Mouse (Mus musculus): ENCODE results near the gene Ip6k3. TPM values are rescaled to one million over a fixed set of nuclear protein-coding genes. Genes with fewer than 3 reads are reported as not detected.

Ip6k3 gene
- total and polyA plus RNA-seq, 2 experiments from 2014 or later, result 0.06 TPM; not detected in 1

- no peak overlapping the region for H3K27ac ChIP-seq (ENCODE audit: low read depth, low read length)
- no peaks in the 10 kb centered on the region for H3K4me1 ChIP-seq (ENCODE audit: insufficient read depth)
- H3K4me3 ChIP-seq (ENCODE audit: low read depth, low read length), result no peak overlapping the region
- H3K9ac ChIP-seq, result no peak overlapping the region
- H3K4me2 ChIP-seq (ENCODE audit: low read depth), result no peak overlapping the region
- H3K27me3 ChIP-seq (ENCODE audit: insufficient read depth, low read length), result no peaks in the 10 kb centered on the region
- whole genome bisulfite sequencing, result 65% methylated on average over 8 of the region's 8 CpGs
- DNase-seq, result peak; percentile 74
- H3K9me3 ChIP-seq (ENCODE audit: low read length), result no peaks in the 10 kb centered on the region
- TF ChIP-seq CTCF (IDR thresholded peaks at IDR 0.05; ENCODE audit: low read depth), result peak; percentile 83
- ATAC-seq, result no peak; the same call in 1 of the 2 replicates
- H3K36me3 ChIP-seq (ENCODE audit: insufficient read depth), result no peaks in the 10 kb centered on the region
Observed at GRCm38 (mm10) chr17:27165054-27165773, 2.4 kb downstream of the Ip6k3 start.

GRCm38 (mm10) chr17:27160905-27161304, 6.7 kb downstream of the Ip6k3 start:
- H3K4me3 ChIP-seq (ENCODE audit: low read depth, low read length), result no peak overlapping the region
- no peaks in the 10 kb centered on the region for H3K4me1 ChIP-seq (ENCODE audit: insufficient read depth)
- DNase-seq (no peak), ATAC-seq (no peak)
- H3K36me3 ChIP-seq (ENCODE audit: insufficient read depth), result no peaks in the 10 kb centered on the region
- no peak overlapping the region for H3K9ac ChIP-seq
- no peaks in the 10 kb centered on the region for H3K27me3 ChIP-seq (ENCODE audit: insufficient read depth, low read length)
- no peaks in the 10 kb centered on the region for H3K9me3 ChIP-seq (ENCODE audit: low read length)
- no peak overlapping the region for H3K4me2 ChIP-seq (ENCODE audit: low read depth)
- WGBS, result 77% methylated on average over 4 of the region's 4 CpGs
- H3K27ac ChIP-seq (ENCODE audit: low read depth, low read length), result no peak overlapping the region
- no peak for TF ChIP-seq CTCF (IDR thresholded peaks at IDR 0.05; ENCODE audit: low read depth)

GRCm38 (mm10) chr17:27159169-27159568, 8.4 kb downstream of the Ip6k3 start:
- Histone ChIP-seq H3K27ac (ENCODE audit: low read depth, low read length) (no peak overlapping the region), H3K36me3 (ENCODE audit: insufficient read depth) (no peaks in the 10 kb centered on the region), H3K4me2 (ENCODE audit: low read depth) (no peak overlapping the region), H3K4me1 (ENCODE audit: insufficient read depth) (no peaks in the 10 kb centered on the region), H3K4me3 (ENCODE audit: low read depth, low read length) (no peak overlapping the region), H3K9ac (no peak overlapping the region), H3K27me3 (ENCODE audit: insufficient read depth, low read length) (no peaks in the 10 kb centered on the region), H3K9me3 (ENCODE audit: low read length) (no peaks in the 10 kb centered on the region)
- ATAC-seq (no peak), DNase-seq (no peak)
- TF ChIP-seq CTCF (IDR thresholded peaks at IDR 0.05; ENCODE audit: low read depth), result no peak
- 77% methylated on average over 7 of the region's 7 CpGs for WGBS

GRCm38 (mm10) chr17:27158439-27158838, 9.2 kb downstream of the Ip6k3 start:
- TF ChIP-seq CTCF (IDR thresholded peaks at IDR 0.05; ENCODE audit: low read depth), result no peak
- Histone ChIP-seq H3K4me2 (ENCODE audit: low read depth) (no peak overlapping the region), H3K36me3 (ENCODE audit: insufficient read depth) (no peaks in the 10 kb centered on the region), H3K9ac (no peak overlapping the region), H3K4me3 (ENCODE audit: low read depth, low read length) (no peak overlapping the region), H3K27ac (ENCODE audit: low read depth, low read length) (no peak overlapping the region), H3K27me3 (ENCODE audit: insufficient read depth, low read length) (no peaks in the 10 kb centered on the region), H3K9me3 (ENCODE audit: low read length) (no peaks in the 10 kb centered on the region), H3K4me1 (ENCODE audit: insufficient read depth) (no peaks in the 10 kb centered on the region)
- no peak for DNase-seq
- ATAC-seq, result no peak
- 84% methylated on average over 6 of the region's 6 CpGs for WGBS

- ATAC-seq (no peak), DNase-seq (no peak)
- Histone ChIP-seq H3K4me2 (ENCODE audit: low read depth) (no peak overlapping the region), H3K36me3 (ENCODE audit: insufficient read depth) (no peaks in the 10 kb centered on the region), H3K4me1 (ENCODE audit: insufficient read depth) (no peaks in the 10 kb centered on the region), H3K4me3 (ENCODE audit: low read depth, low read length) (no peak overlapping the region), H3K9ac (no peak overlapping the region), H3K9me3 (ENCODE audit: low read length) (no peaks in the 10 kb centered on the region), H3K27me3 (ENCODE audit: insufficient read depth, low read length) (no peaks in the 10 kb centered on the region), H3K27ac (ENCODE audit: low read depth, low read length) (no peak overlapping the region)
- TF ChIP-seq CTCF (IDR thresholded peaks at IDR 0.05; ENCODE audit: low read depth), result no peak
- 72% methylated on average over 8 of the region's 8 CpGs for WGBS
Observed at GRCm38 (mm10) chr17:27155752-27156151, 11.8 kb downstream of the Ip6k3 start.

- H3K4me3 ChIP-seq (ENCODE audit: low read depth, low read length), result no peak overlapping the region
- no peak overlapping the region for H3K9ac ChIP-seq
- H3K27ac ChIP-seq (ENCODE audit: low read depth, low read length), result no peak overlapping the region
- DNase-seq (no peak), ATAC-seq (no peak)
- H3K4me1 ChIP-seq (ENCODE audit: insufficient read depth), result no peaks in the 10 kb centered on the region
- H3K9me3 ChIP-seq (ENCODE audit: low read length), result no peaks in the 10 kb centered on the region
- no peaks in the 10 kb centered on the region for H3K36me3 ChIP-seq (ENCODE audit: insufficient read depth)
- no peaks in the 10 kb centered on the region for H3K27me3 ChIP-seq (ENCODE audit: insufficient read depth, low read length)
- no peak for TF ChIP-seq CTCF (IDR thresholded peaks at IDR 0.05; ENCODE audit: low read depth)
- no peak overlapping the region for H3K4me2 ChIP-seq (ENCODE audit: low read depth)
- 82% methylated on average over 6 of the region's 6 CpGs for WGBS
Observed at GRCm38 (mm10) chr17:27154881-27155280, 12.7 kb downstream of the Ip6k3 start.

GRCm38 (mm10) chr17:27154256-27154655, 13.3 kb downstream of the Ip6k3 start:
- Histone ChIP-seq H3K9ac (no peak overlapping the region), H3K9me3 (ENCODE audit: low read length) (no peaks in the 10 kb centered on the region), H3K4me1 (ENCODE audit: insufficient read depth) (no peaks in the 10 kb centered on the region), H3K4me2 (ENCODE audit: low read depth) (no peak overlapping the region), H3K4me3 (ENCODE audit: low read depth, low read length) (no peak overlapping the region), H3K27ac (ENCODE audit: low read depth, low read length) (no peak overlapping the region), H3K27me3 (ENCODE audit: insufficient read depth, low read length) (no peaks in the 10 kb centered on the region), H3K36me3 (ENCODE audit: insufficient read depth) (no peaks in the 10 kb centered on the region)
- ATAC-seq (peak; percentile 16; the same call in 1 of the 2 replicates), DNase-seq (no peak)
- 67% methylated on average over 14 of the region's 14 CpGs for WGBS
- TF ChIP-seq CTCF (IDR thresholded peaks at IDR 0.05; ENCODE audit: low read depth), result no peak
